Mouse (Mus musculus) limb, embryonic 14.5 days (tissue): ENCODE results near the gene Lsm10. TPM values are rescaled to one million over a fixed set of nuclear protein-coding genes. Genes with fewer than 3 reads are reported as not detected.

ENCODE experiments used
- ATAC-seq: fragments of 200-750 bp; cut with Nextera tagmentation; 2 replicates; pipeline ENCODE4 v1.8.0; 2017; ENCODE audit warnings: low read depth, moderate number of reproducible peaks, moderate TSS enrichment; ENCODE audit not compliant: low FRiP score
- DNase-seq: peaks from one replicate; pipeline ENCODE4 v3.0.0-alpha.2; 2015; ENCODE audit warnings: low spot score
- H3K27ac ChIP-seq: fragments of 300-500 bp; sonication (generic); replicated peaks from 2 replicates; pipeline ENCODE4 v1.5.1; 2014; ENCODE audit warnings: low read depth, mild to moderate bottlenecking, low read length, moderate library complexity, mixed read lengths
- H3K27me3 ChIP-seq: fragments of 300-500 bp; sonication (generic); 2 replicates; pipeline ENCODE4 v1.6.1; 2014; ENCODE audit warnings: low read length, mixed read lengths; ENCODE audit not compliant: control insufficient read depth, insufficient read depth
- H3K36me3 ChIP-seq: fragments of 300-500 bp; sonication (generic); 2 replicates; pipeline ENCODE4 v1.6.1; 2014; ENCODE audit warnings: mild to moderate bottlenecking, low read length, moderate library complexity, mixed read lengths; ENCODE audit not compliant: control insufficient read depth, insufficient read depth
- H3K4me1 ChIP-seq: fragments of 300-500 bp; sonication (generic); 2 replicates; pipeline ENCODE4 v1.6.1; 2014; ENCODE audit warnings: antibody characterized with exemption, low read length, mixed read lengths; ENCODE audit not compliant: control insufficient read depth, insufficient read depth
- H3K4me2 ChIP-seq: fragments of 300-500 bp; sonication (generic); replicated peaks from 2 replicates; pipeline ENCODE4 v1.6.1; 2014; ENCODE audit warnings: low read depth, mild to moderate bottlenecking, low read length, moderate library complexity; ENCODE audit not compliant: severe bottlenecking
- H3K4me3 ChIP-seq: fragments of 300-500 bp; sonication (generic); replicated peaks from 2 replicates; pipeline ENCODE4 v1.5.1; 2014; ENCODE audit warnings: low read length
- H3K9ac ChIP-seq: fragments of 300-500 bp; sonication (generic); 2 replicates; pipeline ENCODE4 v1.6.1; 2014; ENCODE audit warnings: mild to moderate bottlenecking, low read depth, low read length, moderate library complexity; ENCODE audit not compliant: severe bottlenecking
- H3K9me3 ChIP-seq: fragments of 300-500 bp; sonication (generic); 2 replicates; pipeline ENCODE4 v1.6.1; 2016; ENCODE audit warnings: low read length; ENCODE audit not compliant: control insufficient read depth
- POLR2A ChIP-seq: fragments of 200-500 bp; IDR thresholded peaks from 2 replicates; pipeline ENCODE4 v1.8.0; 2012; ENCODE audit warnings: inconsistent platforms, mild to moderate bottlenecking, moderate library complexity, borderline replicate concordance; ENCODE audit not compliant: insufficient read depth, insufficient read length; ENCODE audit errors: extremely low read depth
- WGBS: fragments of 180-500 bp; shearing (Covaris S2); extraction: QIAGEN DNeasy Blood & Tissue Kit; methylation state at CpG from one replicate; pipeline ENCODE4 v1.1.7; 2014; 5-methylcytosine and 5-hydroxymethylcytosine counted together
- polyA plus RNA-seq, 2 experiments: library from polyadenylated mRNA; depleted of rRNA in 1 of 2; stranded (reverse) in 1 of 2; unstranded in 1 of 2; fragments of >200 nt; fragmentation: Nextera tagmentation in 1 of 2; extraction: Ambion mirVana in 1 of 2; gene quantifications; 2 replicates each; pipeline versions ENCODE4 v1.2.1 to v1.2.3; 2012 to 2014

The Lsm10 gene
- polyA plus RNA-seq, 2 experiments, result 44.0 to 54.3 TPM

- ATAC-seq, result no peak
- Histone ChIP-seq H3K4me3 (no peak overlapping the region), H3K9me3 (no peaks in the 10 kb centered on the region), H3K9ac (no peak overlapping the region), H3K36me3 (peaks cover 6% of the 10 kb centered on the region; the same call in 1 of the 2 replicates), H3K4me1 (peaks cover 4% of the 10 kb centered on the region; the same call in 1 of the 2 replicates), H3K27me3 (no peaks in the 10 kb centered on the region), H3K4me2 (no peak overlapping the region), H3K27ac (no peak overlapping the region)
- 90% methylated on average over 20 of the region's 20 CpGs for WGBS
- TF ChIP-seq POLR2A, result no peak
- no peak for DNase-seq
Observed at GRCm38 (mm10) chr4:126097711-126098253, 1.4 kb downstream of the Lsm10 start.

- ATAC-seq (no peak), DNase-seq (no peak)
- no peak for TF ChIP-seq POLR2A
- Histone ChIP-seq H3K4me2 (no peak overlapping the region), H3K4me1 (peaks cover 8% of the 10 kb centered on the region), H3K36me3 (peaks cover 6% of the 10 kb centered on the region; the same call in 1 of the 2 replicates), H3K9me3 (no peaks in the 10 kb centered on the region), H3K27ac (no peak overlapping the region), H3K9ac (no peak overlapping the region), H3K4me3 (no peak overlapping the region), H3K27me3 (no peaks in the 10 kb centered on the region)
- WGBS, result 88% methylated on average over 3 of the region's 3 CpGs
Observed at GRCm38 (mm10) chr4:126099365-126099764, 2.9 kb downstream of the Lsm10 start.

GRCm38 (mm10) chr4:126100764-126101163 is 4.3 kb downstream of the Lsm10 start:
- Histone ChIP-seq H3K27me3 (no peaks in the 10 kb centered on the region), H3K4me2 (no peak overlapping the region), H3K9me3 (no peaks in the 10 kb centered on the region), H3K4me1 (peaks cover 19% of the 10 kb centered on the region), H3K36me3 (peaks cover 6% of the 10 kb centered on the region; the same call in 1 of the 2 replicates), H3K9ac (no peak overlapping the region), H3K27ac (no peak overlapping the region), H3K4me3 (no peak overlapping the region)
- WGBS, result 82% methylated on average over 3 of the region's 3 CpGs
- DNase-seq (no peak), ATAC-seq (no peak)
- no peak for TF ChIP-seq POLR2A

- no peak overlapping the region for H3K9ac ChIP-seq
- H3K36me3 ChIP-seq, result peaks cover 6% of the 10 kb centered on the region; the same call in 1 of the 2 replicates
- no peak for TF ChIP-seq POLR2A
- ATAC-seq, result no peak
- H3K4me1 ChIP-seq, result peaks cover 19% of the 10 kb centered on the region
- H3K9me3 ChIP-seq, result no peaks in the 10 kb centered on the region
- 0 out of 2 replicates have a peak overlapping the region, but pooled peaks have one; percentile 95 for H3K4me3 ChIP-seq
- DNase-seq, result no peak
- H3K4me2 ChIP-seq, result peak overlapping the region; percentile 85; the same call in 1 of the 2 replicates
- no peaks in the 10 kb centered on the region for H3K27me3 ChIP-seq
- 48% methylated on average over 7 of the region's 7 CpGs for WGBS
- no peak overlapping the region for H3K27ac ChIP-seq
Observed at GRCm38 (mm10) chr4:126102061-126102841, 5.8 kb downstream of the Lsm10 start.

GRCm38 (mm10) chr4:126103057-126103581 is 6.7 kb downstream of the Lsm10 start:
- Histone ChIP-seq H3K4me2 (peak overlapping the region; percentile 85), H3K4me1 (peaks cover 22% of the 10 kb centered on the region), H3K27ac (peak overlapping the region; percentile 79), H3K9me3 (no peaks in the 10 kb centered on the region), H3K36me3 (peaks cover 4% of the 10 kb centered on the region; the same call in 1 of the 2 replicates), H3K27me3 (no peaks in the 10 kb centered on the region), H3K9ac (peak overlapping the region; percentile 48), H3K4me3 (peak overlapping the region; percentile 95)
- ATAC-seq, result peak; percentile 49
- no peak for TF ChIP-seq POLR2A
- 2% methylated on average over 15 of the region's 15 CpGs for WGBS
- peak; percentile 68 for DNase-seq
